Mouse (Mus musculus) MEL-GATA-1-ER (cell line): Measurements from ENCODE around the gene Ccdc103.

Source experiments
- DNase-seq: peaks from one replicate; pipeline ENCODE4 v3.0.0-alpha.2; 2012; ENCODE audit warnings: low read depth; ENCODE audit errors: extremely low read depth

Ccdc103 gene

GRCm38 (mm10) chr11:102880585-102881313 is at the start of gene Ccdc103, which contains the start of gene Eftud2:
Ccdc103 (plus strand) TSS chr11:102881204.
Eftud2 (minus strand) TSS chr11:102880985.
- peak; percentile 84 for DNase-seq

DNA sequence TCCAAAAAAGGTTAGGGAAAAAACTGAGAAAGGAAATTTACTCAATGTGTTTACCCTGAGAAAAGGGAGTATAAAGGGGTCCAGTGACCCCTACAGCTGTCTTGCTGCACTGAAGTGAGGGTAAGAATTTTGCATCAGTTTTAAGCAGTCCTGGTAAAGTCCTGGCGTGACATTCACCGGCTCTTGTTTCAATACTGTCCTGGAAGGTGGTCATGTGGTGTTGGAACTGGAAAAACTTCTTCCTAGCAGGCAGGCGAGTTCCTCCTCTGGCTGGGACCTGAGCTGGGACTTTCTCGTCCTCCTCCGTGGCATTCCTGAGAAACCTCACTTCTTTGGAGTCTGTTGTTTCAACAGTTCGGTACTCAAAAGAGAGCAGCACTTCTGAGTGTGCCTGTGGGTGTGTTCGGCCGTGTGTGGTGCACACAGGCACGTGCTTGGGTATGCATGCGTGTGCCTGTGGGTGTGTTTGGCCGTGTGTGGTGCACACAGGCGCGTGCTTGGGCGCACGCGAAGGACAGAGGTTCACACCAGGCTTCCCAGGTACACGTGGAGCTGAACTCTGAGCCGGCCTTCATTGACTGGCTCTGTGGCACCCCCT is 48.2 kb upstream of the Ccdc103 start:
- DNase-seq, result no peak

DNA sequence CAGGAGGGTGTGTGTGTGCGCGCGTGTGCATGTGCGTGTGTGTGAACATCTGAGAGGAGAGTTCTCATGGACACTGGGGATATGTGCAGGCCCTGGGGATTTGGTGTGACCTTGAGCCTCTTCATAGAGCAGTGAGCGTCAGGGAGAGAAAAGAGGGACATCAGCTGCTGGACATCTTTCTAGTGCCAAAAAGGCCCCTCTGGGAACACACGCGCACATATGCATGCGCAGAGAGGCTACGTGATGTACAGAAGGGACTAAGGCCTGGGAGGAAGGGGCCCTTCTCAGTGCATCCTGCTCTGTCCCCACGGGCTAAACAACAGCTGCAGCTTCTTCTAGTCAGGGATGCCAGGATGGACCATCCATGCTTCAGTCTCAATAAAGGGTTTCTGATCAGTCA is 46.8 kb upstream of the Ccdc103 start:
- DNase-seq, result no peak

- DNase-seq, result no peak
Measured at GRCm38 (mm10) chr11:102835549-102835948, 45.5 kb upstream of the Ccdc103 start, which contains the start of gene Higd1b. Higd1b (plus strand) TSS chr11:102835849.

- no peak for DNase-seq
Measured at GRCm38 (mm10) chr11:102836146-102836545, 44.9 kb upstream of the Ccdc103 start.

DNA sequence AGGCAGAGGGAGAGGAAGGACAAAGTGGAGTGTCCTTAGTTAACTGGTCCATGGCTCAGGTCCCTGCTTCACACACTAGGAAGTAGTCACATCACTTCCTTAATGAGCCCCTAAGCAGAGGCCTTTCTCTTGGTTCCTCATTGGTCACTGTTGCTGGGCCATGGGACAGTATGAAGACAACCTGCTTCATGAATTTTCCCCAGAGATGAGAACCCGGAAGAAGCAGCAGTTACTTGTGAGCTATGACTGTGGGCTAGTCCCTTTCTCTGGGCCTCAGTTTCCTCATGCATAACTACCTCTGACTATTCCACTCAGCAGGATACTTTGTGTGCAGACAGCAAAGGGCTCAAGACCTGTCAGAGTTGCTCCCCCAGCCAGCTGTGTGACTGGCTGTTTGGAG is 43.6 kb upstream of the Ccdc103 start:
- DNase-seq, result no peak

GRCm38 (mm10) chr11:102838126-102838525 is 42.9 kb upstream of the Ccdc103 start:
- DNase-seq, result no peak

DNA sequence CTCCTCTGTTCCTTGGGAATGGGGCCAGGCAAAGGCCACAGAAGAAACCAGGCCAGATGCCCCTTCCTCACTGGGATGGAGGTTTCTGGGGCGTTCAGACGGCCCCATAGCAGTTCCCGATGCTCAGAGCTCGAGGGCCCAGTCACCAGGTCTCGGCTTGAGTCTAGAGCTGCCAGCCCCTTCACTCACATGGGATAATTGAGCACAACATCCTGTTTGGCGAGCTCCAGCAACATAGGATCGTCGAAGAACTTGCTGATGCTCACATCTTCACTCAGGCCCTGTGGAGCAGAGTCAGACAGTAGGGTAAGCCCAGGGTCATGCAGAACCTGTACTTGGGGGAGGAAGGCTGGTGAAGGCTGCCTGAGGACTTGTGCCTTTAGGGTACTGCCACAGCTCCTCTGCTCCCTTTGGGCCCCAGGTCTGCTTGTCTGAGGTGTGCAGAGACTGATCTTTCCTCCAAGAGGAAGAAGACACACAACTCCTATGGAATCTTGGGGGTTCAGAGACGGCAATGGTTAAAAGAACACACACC is 42.3 kb upstream of the Ccdc103 start:
- no peak for DNase-seq

GRCm38 (mm10) chr11:102845926-102846325 is 35.1 kb upstream of the Ccdc103 start:
- no peak for DNase-seq

DNA sequence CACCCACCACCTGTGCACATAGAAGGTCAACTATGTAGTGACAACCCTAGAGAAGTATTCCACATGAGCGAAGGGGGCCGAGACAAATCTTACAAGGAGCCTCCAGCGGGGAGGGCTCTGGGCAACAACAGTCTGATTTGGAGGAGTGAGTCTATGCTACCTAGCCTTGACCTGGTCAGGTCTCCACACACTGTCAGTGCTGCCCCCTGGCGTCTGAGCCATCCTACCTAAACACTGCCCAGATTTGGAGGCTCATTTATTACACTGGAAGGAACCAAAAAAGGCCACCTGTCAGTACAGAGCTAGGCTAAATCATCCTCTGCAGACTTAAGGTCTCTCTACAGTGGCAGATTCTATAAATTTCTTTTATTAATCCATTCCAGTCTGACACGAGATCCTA is 29.1 kb upstream of the Ccdc103 start:
- DNase-seq, result no peak

GRCm38 (mm10) chr11:102853760-102854159 is 27.2 kb upstream of the Ccdc103 start:
- DNase-seq, result peak; percentile 7

- DNase-seq, result no peak
Measured at GRCm38 (mm10) chr11:102855941-102856340, 25.1 kb upstream of the Ccdc103 start.

GRCm38 (mm10) chr11:102858951-102859350 is 22.1 kb upstream of the Ccdc103 start:
- no peak for DNase-seq

DNA sequence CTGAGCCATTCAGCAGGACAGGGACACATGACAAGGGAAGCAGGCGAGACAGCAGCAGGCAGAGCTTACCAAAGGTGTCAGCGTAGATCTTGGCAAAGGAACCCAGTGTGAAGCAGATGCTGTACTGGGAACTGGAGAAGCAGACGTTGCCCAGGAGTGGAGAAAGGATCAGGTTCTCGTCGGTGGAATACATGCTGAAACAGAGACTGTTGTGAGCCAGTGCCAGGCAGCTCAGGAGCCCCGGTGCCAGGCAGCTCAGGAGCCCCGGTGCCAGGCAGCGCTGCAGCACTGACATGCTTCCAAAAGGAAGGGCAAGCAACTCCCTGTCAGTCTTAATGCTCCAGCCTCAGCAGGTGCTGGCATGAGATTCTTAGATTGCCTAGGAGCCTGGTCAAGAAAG is 21.1 kb upstream of the Ccdc103 start:
- DNase-seq, result no peak

- DNase-seq, result peak; percentile 28
Measured at GRCm38 (mm10) chr11:102864272-102864671, 16.7 kb upstream of the Ccdc103 start.

- no peak for DNase-seq
Measured at GRCm38 (mm10) chr11:102874801-102875334, 6.1 kb upstream of the Ccdc103 start.

- no peak for DNase-seq
Measured at GRCm38 (mm10) chr11:102879558-102879957, 1.4 kb upstream of the Ccdc103 start.

GRCm38 (mm10) chr11:102881314-102882198 is 552 bp downstream of the Ccdc103 start:
- DNase-seq, result peak; percentile 36

GRCm38 (mm10) chr11:102884616-102885219 is 3.7 kb downstream of the Ccdc103 start, which contains the start of gene Fam187a:
Fam187a (plus strand) TSS chr11:102885169.
- DNase-seq, result no peak

- DNase-seq, result no peak
Measured at GRCm38 (mm10) chr11:102887433-102887832, 6.4 kb downstream of the Ccdc103 start.

DNA sequence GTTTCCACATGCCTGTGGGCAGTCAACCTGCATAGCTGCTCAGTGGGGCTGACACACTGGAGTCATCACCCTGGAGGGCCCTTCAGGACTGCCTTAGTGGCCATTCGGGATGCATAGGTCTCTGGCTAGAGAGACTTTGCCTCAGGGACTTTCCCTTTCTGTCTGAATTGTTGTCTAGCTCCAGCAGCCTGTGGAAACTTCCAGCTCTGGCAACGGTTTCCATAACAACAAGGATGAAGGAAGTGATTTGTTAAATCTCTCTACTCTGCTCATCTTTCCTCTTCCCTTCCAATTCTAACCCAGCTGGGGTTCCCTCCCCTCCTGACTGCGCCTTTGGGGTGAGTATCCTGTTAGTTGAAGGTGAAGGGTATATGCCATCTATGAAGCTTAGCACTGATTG is 7.1 kb downstream of the Ccdc103 start:
- no peak for DNase-seq
